Mouse (Mus musculus) hindbrain, embryonic 16.5 days (tissue): ENCODE data around the gene Fignl2. TPM values are rescaled to one million over a fixed set of nuclear protein-coding genes. Genes with fewer than 3 reads are reported as not detected.
A peak's percentile ranks its signal among the peaks of the same experiment; 100 is the strongest.

Experiments
- ATAC-seq: fragments of 200-750 bp; cut with Nextera tagmentation; 2 replicates; pipeline ENCODE4 v1.8.0; 2017; ENCODE audit warnings: moderate TSS enrichment, moderate library complexity
- H3K27ac ChIP-seq: fragments of 300-500 bp; sonication (generic); 2 replicates; pipeline ENCODE4 v1.5.1; 2014; ENCODE audit warnings: low read depth, mild to moderate bottlenecking, control low read depth, low read length, moderate library complexity
- H3K27me3 ChIP-seq: fragments of 300-500 bp; sonication (generic); replicated peaks from 2 replicates; pipeline ENCODE4 v1.6.1; 2014; ENCODE audit warnings: low read length; ENCODE audit not compliant: control insufficient read depth, insufficient read depth
- H3K36me3 ChIP-seq: fragments of 300-500 bp; sonication (generic); 2 replicates; pipeline ENCODE4 v1.6.1; 2014; ENCODE audit warnings: mild to moderate bottlenecking, low read length, moderate library complexity, mixed read lengths; ENCODE audit not compliant: control insufficient read depth, insufficient read depth
- H3K4me1 ChIP-seq: fragments of 300-500 bp; sonication (generic); 2 replicates; pipeline ENCODE4 v1.6.1; 2014; ENCODE audit warnings: low read depth, low read length; ENCODE audit not compliant: control insufficient read depth, insufficient read depth
- H3K4me2 ChIP-seq: fragments of 300-500 bp; sonication (generic); 2 replicates; pipeline ENCODE4 v1.6.1; 2014; ENCODE audit warnings: mild to moderate bottlenecking, low read length, control low read depth, moderate library complexity
- H3K4me3 ChIP-seq: fragments of 300-500 bp; sonication (generic); 2 replicates; pipeline ENCODE4 v1.5.1; 2014; ENCODE audit warnings: mild to moderate bottlenecking, low read length, control low read depth, moderate library complexity
- H3K9ac ChIP-seq: fragments of 300-500 bp; sonication (generic); 2 replicates; pipeline ENCODE4 v1.6.1; 2014; ENCODE audit warnings: low read depth, mild to moderate bottlenecking, control low read depth, low read length, moderate library complexity
- H3K9me3 ChIP-seq: fragments of 300-500 bp; sonication (generic); 2 replicates; pipeline ENCODE4 v1.6.1; 2014; ENCODE audit warnings: mild to moderate bottlenecking, low read length, moderate library complexity; ENCODE audit not compliant: control insufficient read depth
- WGBS: fragments of 180-500 bp; shearing (Covaris S2); extraction: QIAGEN DNeasy Blood & Tissue Kit; methylation state at CpG from one replicate; pipeline ENCODE4 v1.1.7; 2014; 5-methylcytosine and 5-hydroxymethylcytosine counted together
- polyA plus RNA-seq: library from polyadenylated mRNA; unstranded; fragments of >200 nt; fragmentation: Nextera tagmentation; extraction: Ambion mirVana; gene quantifications from 2 replicates; pipeline ENCODE4 v1.2.1, GENCODE M21; 2015

Gene Fignl2
- polyA plus RNA-seq, 1 experiment from 2014 or later = 0.09 TPM

DNA sequence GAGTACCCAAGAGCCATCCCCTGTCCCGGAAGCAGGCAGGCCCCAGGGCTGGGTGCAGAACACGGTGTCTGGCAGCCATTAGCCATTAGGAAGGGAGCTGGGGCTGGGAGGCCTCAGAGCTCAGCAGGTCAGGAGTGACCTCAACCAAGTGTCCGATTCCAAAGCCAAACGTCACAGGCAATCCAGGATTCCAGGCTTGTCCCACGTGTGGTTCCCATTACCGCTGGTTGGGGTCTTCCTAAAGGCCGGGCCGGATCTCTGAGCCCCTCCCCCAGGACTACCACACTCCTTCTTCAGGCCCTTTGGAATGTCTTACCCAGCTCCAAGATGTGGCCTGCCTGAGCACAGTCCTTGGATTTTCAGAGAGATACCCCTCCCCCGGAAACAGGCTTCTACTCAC, 16.6 kb upstream of the Fignl2 start:
- H3K4me3 ChIP-seq = no peak overlapping the region
- no peaks in the 10 kb centered on the region for H3K36me3 ChIP-seq
- no peaks in the 10 kb centered on the region for H3K9me3 ChIP-seq
- no peak overlapping the region for H3K4me2 ChIP-seq
- no peak overlapping the region for H3K9ac ChIP-seq
- H3K27ac ChIP-seq = no peak overlapping the region
- no peaks in the 10 kb centered on the region for H3K27me3 ChIP-seq
- peaks cover 20% of the 10 kb centered on the region for H3K4me1 ChIP-seq
- ATAC-seq = no peak
- WGBS = 64% methylated on average over 9 of the region's 9 CpGs

DNA sequence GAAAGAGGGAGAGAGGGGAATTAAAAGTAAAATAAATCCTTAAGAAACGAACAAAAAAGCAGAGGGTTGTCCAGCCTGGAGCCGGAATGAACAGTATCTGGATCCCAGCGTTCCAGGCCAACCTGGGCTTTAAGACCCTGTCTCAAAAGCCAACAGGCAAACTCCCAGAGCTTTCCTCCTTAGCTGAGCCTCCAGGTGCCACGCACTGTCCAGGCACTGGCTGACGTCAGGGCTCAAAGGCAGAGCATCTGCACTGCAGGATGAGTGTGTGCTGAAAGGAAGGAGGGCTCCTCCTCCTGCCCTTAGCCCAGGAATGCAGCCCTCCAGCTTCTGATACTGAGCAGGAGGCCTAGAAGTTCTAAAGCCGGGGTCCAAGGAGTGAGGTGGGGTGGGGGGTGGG, 15.6 kb upstream of the Fignl2 start:
- H3K27me3 ChIP-seq = no peaks in the 10 kb centered on the region
- H3K27ac ChIP-seq = no peak overlapping the region
- no peak overlapping the region for H3K4me2 ChIP-seq
- H3K4me1 ChIP-seq = peaks cover 20% of the 10 kb centered on the region
- no peak overlapping the region for H3K9ac ChIP-seq
- no peak for ATAC-seq
- H3K9me3 ChIP-seq = no peaks in the 10 kb centered on the region
- 47% methylated on average over 6 of the region's 6 CpGs for WGBS
- H3K4me3 ChIP-seq = no peak overlapping the region
- H3K36me3 ChIP-seq = no peaks in the 10 kb centered on the region

DNA sequence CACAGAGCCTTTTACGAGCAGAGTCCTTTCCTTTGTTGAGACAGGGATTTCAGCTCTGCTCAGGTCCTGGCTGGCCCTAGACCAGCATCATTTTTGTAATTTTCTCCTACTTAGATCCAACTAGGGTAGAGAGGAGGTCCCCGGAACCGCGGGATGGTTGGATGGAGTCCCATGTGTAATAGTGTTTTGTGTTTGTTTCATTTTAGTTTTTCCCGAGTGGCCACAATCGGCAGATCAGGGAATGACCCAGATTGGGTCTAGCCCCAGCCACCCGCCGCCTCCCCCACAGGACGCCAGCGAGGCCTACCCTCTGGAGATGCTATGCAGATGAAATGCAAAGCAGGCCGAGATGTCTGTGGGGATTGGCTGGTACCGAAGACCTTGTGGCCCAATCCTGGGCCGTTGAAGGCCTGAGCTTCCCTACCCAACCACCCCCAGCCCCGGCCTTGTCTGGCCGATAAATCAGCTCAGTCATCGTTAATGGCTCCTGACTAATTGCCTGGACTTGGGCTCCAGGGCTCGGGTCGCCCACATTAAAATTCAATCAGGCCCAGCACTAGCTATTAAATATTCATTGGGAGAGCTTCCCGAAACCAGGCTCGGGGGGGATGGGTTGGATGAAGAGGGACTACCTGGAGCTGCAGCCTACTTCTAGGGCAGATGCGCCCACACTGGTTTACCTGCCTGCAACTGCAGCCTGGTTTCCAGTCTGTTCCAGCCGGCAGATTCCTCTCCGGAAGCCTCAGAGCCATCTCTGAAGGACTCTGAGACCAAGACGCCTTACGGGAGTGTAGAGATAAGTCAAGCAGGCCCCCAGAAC, 14.7 kb upstream of the Fignl2 start:
- H3K27me3 ChIP-seq = no peaks in the 10 kb centered on the region
- peak; percentile 84 for ATAC-seq
- no peaks in the 10 kb centered on the region for H3K9me3 ChIP-seq
- 0 out of 2 replicates have a peak overlapping the region, but pooled peaks have one; percentile 11 for H3K9ac ChIP-seq
- peak overlapping the region; percentile 31 for H3K4me2 ChIP-seq
- H3K4me3 ChIP-seq = no peak overlapping the region
- peaks cover 18% of the 10 kb centered on the region for H3K4me1 ChIP-seq
- 11% methylated on average over 25 of the region's 25 CpGs for WGBS
- H3K27ac ChIP-seq = peak overlapping the region; percentile 64
- no peaks in the 10 kb centered on the region for H3K36me3 ChIP-seq

DNA sequence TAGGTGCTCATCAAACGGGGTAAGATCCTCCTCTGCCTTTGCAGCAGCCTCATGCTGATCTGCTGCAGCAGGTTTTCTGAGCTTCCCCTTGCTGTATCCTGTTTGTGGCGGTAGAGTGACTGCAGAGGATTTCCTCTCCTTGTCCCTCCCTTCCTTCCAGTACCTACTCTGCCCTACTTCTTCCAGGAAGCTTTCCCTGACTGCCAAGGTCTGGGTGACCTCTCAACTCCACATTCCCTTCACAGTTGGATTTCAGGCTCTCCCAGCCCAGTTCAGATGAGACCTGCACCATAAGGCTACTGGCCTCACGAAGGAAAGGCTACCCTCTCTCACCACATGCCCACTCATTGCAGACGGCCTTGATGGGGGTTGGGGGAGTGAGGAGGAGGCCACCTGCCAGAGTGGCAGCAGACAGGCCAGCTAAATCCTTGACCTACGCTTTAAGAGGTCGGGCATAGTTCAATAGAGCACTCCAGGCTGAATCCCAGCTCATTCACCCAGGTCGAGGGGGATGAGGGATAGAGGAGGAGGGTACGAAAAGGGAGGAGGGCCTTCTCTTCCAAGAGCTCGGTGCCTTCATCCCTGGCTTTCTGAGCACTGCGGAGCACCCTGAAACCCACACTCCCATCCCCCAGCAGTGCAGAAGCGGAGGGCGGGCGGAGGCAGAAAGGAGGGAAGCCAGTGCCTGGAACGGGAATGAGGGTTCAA, 13.9 kb upstream of the Fignl2 start:
- Histone ChIP-seq H3K4me1 (peaks cover 16% of the 10 kb centered on the region), H3K9ac (peak overlapping the region; percentile 17; the same call in 1 of the 2 replicates), H3K4me3 (no peak overlapping the region), H3K36me3 (no peaks in the 10 kb centered on the region), H3K27me3 (no peaks in the 10 kb centered on the region), H3K4me2 (no peak overlapping the region), H3K9me3 (no peaks in the 10 kb centered on the region), H3K27ac (peak overlapping the region; percentile 64)
- ATAC-seq = 0 out of 2 replicates have a peak, but pooled peaks have one; percentile 2
- WGBS = 30% methylated on average over 14 of the region's 14 CpGs

DNA sequence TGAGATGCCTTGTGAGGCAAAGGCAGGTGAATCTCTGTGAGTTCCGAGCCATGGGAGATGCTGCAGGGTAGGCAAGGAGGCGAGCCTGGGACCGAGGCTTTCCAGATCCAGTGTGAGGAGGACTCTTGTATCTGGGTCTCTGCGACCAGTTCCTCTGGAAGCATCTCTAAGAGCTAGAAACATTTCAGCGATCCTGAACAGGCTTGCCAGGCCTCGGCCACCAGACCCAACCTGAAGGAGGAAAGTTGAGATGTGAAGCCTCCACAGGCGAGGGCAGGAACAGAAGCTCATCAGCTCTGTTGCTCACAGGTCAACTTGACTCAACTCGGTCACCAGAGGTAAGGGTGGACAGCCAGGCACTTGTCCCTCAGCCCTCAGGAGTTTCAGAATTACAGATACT, 13.2 kb upstream of the Fignl2 start:
- Histone ChIP-seq H3K4me3 (no peak overlapping the region), H3K9ac (no peak overlapping the region), H3K9me3 (no peaks in the 10 kb centered on the region), H3K36me3 (no peaks in the 10 kb centered on the region), H3K4me2 (no peak overlapping the region), H3K27ac (no peak overlapping the region), H3K27me3 (no peaks in the 10 kb centered on the region), H3K4me1 (peaks cover 16% of the 10 kb centered on the region)
- ATAC-seq = no peak
- 96% methylated on average over 8 of the region's 8 CpGs for WGBS

DNA sequence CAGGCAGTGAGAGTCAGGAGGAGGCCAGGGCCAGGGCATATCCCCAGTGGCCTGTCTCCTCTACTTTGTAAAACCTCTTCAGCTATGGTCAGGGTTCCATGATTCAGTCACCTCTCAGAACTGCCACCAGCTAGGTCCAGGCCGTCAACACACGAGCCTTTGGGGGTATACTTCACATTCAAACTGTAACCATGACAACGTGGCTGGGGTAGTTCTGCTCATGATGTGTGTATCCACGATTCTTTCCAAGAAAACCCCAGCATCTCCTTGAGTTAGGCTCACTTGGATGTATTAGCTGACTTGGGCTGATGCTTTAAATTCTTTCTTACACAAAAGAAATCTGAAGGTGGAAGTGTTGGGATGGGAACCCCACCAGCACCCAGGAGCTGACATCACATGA, 9.9 kb upstream of the Fignl2 start:
- 37% methylated on average over 4 of the region's 4 CpGs for WGBS
- H3K4me1 ChIP-seq = peaks cover 13% of the 10 kb centered on the region
- H3K27ac ChIP-seq = no peak overlapping the region
- H3K4me2 ChIP-seq = no peak overlapping the region
- ATAC-seq = no peak
- H3K36me3 ChIP-seq = no peaks in the 10 kb centered on the region
- H3K9ac ChIP-seq = no peak overlapping the region
- no peak overlapping the region for H3K4me3 ChIP-seq
- H3K9me3 ChIP-seq = no peaks in the 10 kb centered on the region
- H3K27me3 ChIP-seq = no peaks in the 10 kb centered on the region

DNA sequence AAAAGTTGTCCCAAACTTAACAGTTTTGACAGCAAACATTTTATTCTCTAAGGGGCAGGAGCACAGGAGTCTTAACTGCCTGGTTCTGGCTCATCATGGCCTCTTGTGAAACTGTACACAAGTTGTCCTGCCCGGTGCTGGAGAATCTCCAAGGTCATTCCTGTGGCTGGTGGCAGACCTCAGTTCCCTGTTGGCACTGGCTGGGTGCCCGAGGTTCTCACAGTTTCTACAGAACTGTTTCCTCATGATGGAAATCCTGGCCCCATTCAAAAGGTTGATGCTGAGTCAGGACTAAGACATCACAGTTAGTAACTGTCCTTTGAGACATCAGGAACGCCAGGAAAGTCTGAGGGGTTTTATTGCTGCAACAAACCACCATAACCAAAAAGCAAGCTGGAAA, 8.6 kb upstream of the Fignl2 start:
- H3K9me3 ChIP-seq = no peaks in the 10 kb centered on the region
- WGBS = 66% methylated on average over 3 of the region's 3 CpGs

DNA sequence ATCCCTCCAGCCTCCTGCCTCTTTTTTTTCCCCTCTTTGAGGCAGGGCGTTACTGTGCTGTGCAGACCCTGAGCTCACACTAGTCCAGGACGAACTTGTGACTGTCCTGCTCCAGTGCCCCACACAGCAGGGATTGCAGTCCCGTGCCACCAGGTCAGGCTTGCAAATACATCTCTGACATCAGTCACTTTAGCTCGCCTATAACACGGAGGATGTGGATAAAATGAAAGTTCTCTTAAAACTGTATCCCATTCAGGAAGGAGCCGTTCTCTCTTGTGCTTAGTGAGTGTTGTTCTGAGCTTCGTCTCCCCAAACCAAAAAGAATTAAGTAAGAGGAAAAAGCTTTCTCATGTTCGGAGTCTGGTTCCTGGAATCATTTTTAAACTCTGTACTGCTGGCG, 8.1 kb upstream of the Fignl2 start:
- H3K9ac ChIP-seq = no peak overlapping the region
- H3K4me3 ChIP-seq = no peak overlapping the region
- no peak overlapping the region for H3K4me2 ChIP-seq
- no peak for ATAC-seq
- no peaks in the 10 kb centered on the region for H3K27me3 ChIP-seq
- H3K9me3 ChIP-seq = no peaks in the 10 kb centered on the region
- 73% methylated on average over 9 of the region's 9 CpGs for WGBS
- H3K4me1 ChIP-seq = peaks cover 3% of the 10 kb centered on the region; the same call in 1 of the 2 replicates
- H3K36me3 ChIP-seq = no peaks in the 10 kb centered on the region
- no peak overlapping the region for H3K27ac ChIP-seq

More for the DNA sequence above, 8.6 kb upstream of the Fignl2 start:
- Histone ChIP-seq H3K4me1 (peaks cover 3% of the 10 kb centered on the region; the same call in 1 of the 2 replicates), H3K4me3 (no peak overlapping the region), H3K27ac (no peak overlapping the region), H3K27me3 (no peaks in the 10 kb centered on the region), H3K9ac (no peak overlapping the region), H3K36me3 (no peaks in the 10 kb centered on the region), H3K4me2 (no peak overlapping the region)
- no peak for ATAC-seq

DNA sequence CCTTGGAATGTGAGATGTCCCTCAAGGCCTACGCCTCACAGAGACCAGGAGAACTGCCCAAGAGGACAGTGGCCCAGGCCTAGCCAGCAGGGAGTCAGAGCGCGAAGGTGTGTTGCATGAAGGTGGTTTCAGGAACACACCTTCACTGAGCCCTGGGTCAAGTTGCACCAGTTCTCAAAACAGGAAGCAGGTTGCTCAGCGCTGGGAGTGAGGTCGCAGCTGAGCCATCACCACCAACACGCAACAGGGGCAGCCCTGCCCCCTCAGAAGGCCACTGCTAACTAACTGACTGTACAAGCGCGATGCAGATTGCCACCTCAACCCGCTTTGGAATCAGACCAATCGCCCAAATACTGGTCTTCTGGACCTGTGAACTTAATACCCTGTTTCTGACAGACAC, 6.1 kb upstream of the Fignl2 start:
- Histone ChIP-seq H3K27ac (no peak overlapping the region), H3K4me1 (peaks cover 3% of the 10 kb centered on the region; the same call in 1 of the 2 replicates), H3K4me2 (no peak overlapping the region), H3K9me3 (no peaks in the 10 kb centered on the region), H3K27me3 (no peaks in the 10 kb centered on the region), H3K36me3 (no peaks in the 10 kb centered on the region), H3K9ac (no peak overlapping the region), H3K4me3 (no peak overlapping the region)
- WGBS = 86% methylated on average over 10 of the region's 10 CpGs
- ATAC-seq = no peak
